Mouse (Mus musculus) brain, embryonic 18.5 days (tissue): Measurements from ENCODE around the gene Hgd.
A peak's percentile ranks its signal among the peaks of the same experiment; 100 is the strongest.

ENCODE experiments used
- DNase-seq: peaks from one replicate; pipeline ENCODE4 v3.0.0-alpha.2; 2012; ENCODE audit warnings: low read depth, low spot score

Gene Hgd

GRCm38 (mm10) chr16:37580651-37581050 is 698 bp downstream of the Hgd start:
- no peak for DNase-seq

GRCm38 (mm10) chr16:37581901-37582300 is 1.9 kb downstream of the Hgd start:
- DNase-seq = no peak

GRCm38 (mm10) chr16:37583306-37583705 is 3.4 kb downstream of the Hgd start:
- no peak for DNase-seq

GRCm38 (mm10) chr16:37583801-37584200 is 3.8 kb downstream of the Hgd start:
- no peak for DNase-seq

GRCm38 (mm10) chr16:37584218-37585035 is 4.5 kb downstream of the Hgd start:
- peak; percentile 45 for DNase-seq

- no peak for DNase-seq
Measured at GRCm38 (mm10) chr16:37585129-37585563, 5.2 kb downstream of the Hgd start.

GRCm38 (mm10) chr16:37590921-37591320 is 11.0 kb downstream of the Hgd start:
- no peak for DNase-seq

- DNase-seq = no peak
Measured at GRCm38 (mm10) chr16:37591551-37591950, 11.6 kb downstream of the Hgd start.

- DNase-seq = no peak
Measured at GRCm38 (mm10) chr16:37597412-37597811, 17.5 kb downstream of the Hgd start.

- no peak for DNase-seq
Measured at GRCm38 (mm10) chr16:37598463-37598862, 18.5 kb downstream of the Hgd start.

- DNase-seq = no peak
Measured at GRCm38 (mm10) chr16:37599326-37599725, 19.4 kb downstream of the Hgd start.

- no peak for DNase-seq
Measured at GRCm38 (mm10) chr16:37603431-37603830, 23.5 kb downstream of the Hgd start.

GRCm38 (mm10) chr16:37604243-37604642 is 24.3 kb downstream of the Hgd start:
- no peak for DNase-seq

- no peak for DNase-seq
Measured at GRCm38 (mm10) chr16:37610333-37610732, 30.4 kb downstream of the Hgd start.

- DNase-seq = no peak
Measured at GRCm38 (mm10) chr16:37611072-37611471, 31.1 kb downstream of the Hgd start.

GRCm38 (mm10) chr16:37612013-37612412 is 32.1 kb downstream of the Hgd start:
- no peak for DNase-seq

GRCm38 (mm10) chr16:37614540-37614939 is 34.6 kb downstream of the Hgd start:
- DNase-seq = no peak

GRCm38 (mm10) chr16:37615429-37615828 is 35.5 kb downstream of the Hgd start:
- DNase-seq = no peak

- no peak for DNase-seq
Measured at GRCm38 (mm10) chr16:37616104-37616503, 36.2 kb downstream of the Hgd start.

- no peak for DNase-seq
Measured at GRCm38 (mm10) chr16:37617695-37618094, 37.7 kb downstream of the Hgd start.

GRCm38 (mm10) chr16:37622403-37622802 is 42.5 kb downstream of the Hgd start:
- DNase-seq = no peak

GRCm38 (mm10) chr16:37622919-37623318 is 43.0 kb downstream of the Hgd start:
- no peak for DNase-seq

GRCm38 (mm10) chr16:37626388-37626949 is 46.5 kb downstream of the Hgd start:
- no peak for DNase-seq
